In genomic region chr13:107620887-107621286, GRCm38 (mm10) we compare ENCODE assay signal across 24 mouse cellular contexts.
"Had no signal": no experiment of that assay in that cellular context is flagged by ENCODE, and none has a peak within 500 bp of the region (broad histone marks: within the 10 kb centered on the region; RNA-seq: fewer than 3 reads in every experiment).

No protein-coding gene starts in this region.

- DNase-seq: gastrocnemius, postnatal 14 days; gastrocnemius, postnatal 36 days; heart, adult 2 months; heart, postnatal 14 days; heart, postnatal 36 days; kidney, adult 11 months; kidney, adult 2 months; kidney, adult 9 months; kidney, postnatal 14 days; kidney, postnatal 36 days; layer of hippocampus, adult 9-11 months; layer of hippocampus, postnatal 36 days; left cerebral cortex, postnatal 4 days had no signal

- H3K27ac ChIP-seq: heart, adult 2 months; heart, embryonic 13.5 days; heart, embryonic 15.5 days; hindbrain, embryonic 12.5 days; hindbrain, embryonic 14.5 days; kidney, embryonic 15.5 days; kidney, postnatal 0 days; limb, embryonic 13.5 days; limb, embryonic 15.5 days had no signal

- H3K4me1 ChIP-seq: limb, embryonic 15.5 days had no signal

- H3K4me2 ChIP-seq: heart, embryonic 11.5 days; heart, embryonic 13.5 days; heart, embryonic 15.5 days; hindbrain, embryonic 12.5 days; hindbrain, embryonic 14.5 days; kidney, embryonic 15.5 days; limb, embryonic 13.5 days; limb, embryonic 15.5 days had no signal

- H3K27me3 ChIP-seq: heart, embryonic 15.5 days; kidney, embryonic 15.5 days had no signal

- ATAC-seq: hindbrain, embryonic 16.5 days; intestine, embryonic 16.5 days had no signal

- H3K4me3 ChIP-seq: heart, adult 2 months; heart, embryonic 13.5 days; heart, embryonic 15.5 days; hindbrain, embryonic 12.5 days; kidney, embryonic 15.5 days; limb, embryonic 13.5 days; limb, embryonic 15.5 days had no signal

- H3K9me3 ChIP-seq: heart, embryonic 13.5 days; heart, embryonic 15.5 days; hindbrain, embryonic 12.5 days; kidney, embryonic 15.5 days; limb, embryonic 13.5 days; limb, embryonic 15.5 days had no signal

- H3K9ac ChIP-seq: heart, embryonic 13.5 days; heart, embryonic 15.5 days; hindbrain, embryonic 12.5 days; hindbrain, embryonic 14.5 days; kidney, embryonic 15.5 days; limb, embryonic 13.5 days; limb, embryonic 15.5 days had no signal

- H3K36me3 ChIP-seq: heart, embryonic 13.5 days; heart, embryonic 15.5 days; hindbrain, embryonic 12.5 days; kidney, embryonic 15.5 days; limb, embryonic 13.5 days; limb, embryonic 15.5 days had no signal
